Mouse (Mus musculus) liver, postnatal 0 days (tissue): ENCODE data around the gene Tubd1. TPM values are rescaled to one million over a fixed set of nuclear protein-coding genes. Genes with fewer than 3 reads are reported as not detected.

Source experiments
- ATAC-seq: fragments of 200-750 bp; cut with Nextera tagmentation; 2 replicates; pipeline ENCODE4 v1.8.0; 2017; ENCODE audit warnings: mild to moderate bottlenecking, moderate library complexity
- DNase-seq: peaks from one replicate; pipeline ENCODE4 v3.0.0-alpha.2; 2016
- H3K27ac ChIP-seq: fragments of 300-500 bp; sonication (generic); 2 replicates; pipeline ENCODE4 v1.5.1; 2014; ENCODE audit warnings: antibody characterized with exemption, moderate library complexity, mild to moderate bottlenecking, low read depth
- H3K27me3 ChIP-seq: fragments of 300-500 bp; sonication (generic); 2 replicates; pipeline ENCODE4 v1.6.1; 2014; ENCODE audit warnings: low read length, control low read depth, mixed read lengths; ENCODE audit not compliant: insufficient read depth
- H3K36me3 ChIP-seq: fragments of 300-500 bp; sonication (generic); replicated peaks from 2 replicates; pipeline ENCODE4 v1.6.1; 2014; ENCODE audit warnings: mild to moderate bottlenecking, control low read depth, low read length, moderate library complexity, mixed read lengths; ENCODE audit not compliant: insufficient read depth
- H3K4me1 ChIP-seq: fragments of 300-500 bp; sonication (generic); 2 replicates; pipeline ENCODE4 v1.6.1; 2014; ENCODE audit warnings: antibody characterized with exemption, mild to moderate bottlenecking, control low read depth; ENCODE audit not compliant: insufficient read depth
- H3K4me2 ChIP-seq: fragments of 300-500 bp; sonication (generic); 2 replicates; pipeline ENCODE4 v1.6.1; 2014; ENCODE audit warnings: low read depth, mild to moderate bottlenecking, low read length, moderate library complexity, mixed read lengths
- H3K4me3 ChIP-seq: fragments of 300-500 bp; sonication (generic); 2 replicates; pipeline ENCODE4 v1.5.1; 2014; ENCODE audit warnings: low read depth, low read length
- H3K9ac ChIP-seq: fragments of 300-500 bp; sonication (generic); replicated peaks from 2 replicates; pipeline ENCODE4 v1.6.1; 2014; ENCODE audit warnings: mild to moderate bottlenecking, moderate library complexity
- H3K9me3 ChIP-seq: fragments of 300-500 bp; sonication (generic); 2 replicates; pipeline ENCODE4 v1.6.1; 2016; ENCODE audit warnings: mild to moderate bottlenecking, control low read depth, low read length, mixed read lengths
- CTCF ChIP-seq: sonication (generic); IDR thresholded peaks from 2 replicates; pipeline ENCODE4 v1.5.1; 2016; ENCODE audit warnings: antibody characterized with exemption, low read depth
- EP300 ChIP-seq: IDR thresholded peaks from 2 replicates; pipeline ENCODE4 v1.6.1; 2016; ENCODE audit warnings: antibody characterized with exemption, low read depth, mild to moderate bottlenecking
- WGBS: fragments of 180-500 bp; shearing (Covaris S2); extraction: QIAGEN DNeasy Blood & Tissue Kit; methylation state at CpG from one replicate; pipeline ENCODE4 v1.1.7; 2014; ENCODE audit not compliant: insufficient replicate concordance; 5-methylcytosine and 5-hydroxymethylcytosine counted together
- polyA plus RNA-seq: library from polyadenylated mRNA; unstranded; fragments of >200 nt; fragmentation: Nextera tagmentation; extraction: Ambion mirVana; gene quantifications from 2 replicates; pipeline ENCODE4 v1.2.1, GENCODE M21; 2015

Gene Tubd1
- polyA plus RNA-seq, 1 experiment from 2014 or later, result 4.4 TPM

- no peak for TF ChIP-seq CTCF
- no peak for TF ChIP-seq EP300
- H3K4me3 ChIP-seq, result peak overlapping the region; percentile 98
- DNase-seq, result no peak
- no peak for ATAC-seq
- 65% methylated on average over 8 of the region's 8 CpGs for WGBS
- H3K27ac ChIP-seq, result peak overlapping the region; percentile 95
- peak overlapping the region; percentile 80 for H3K4me2 ChIP-seq
- H3K9ac ChIP-seq, result peak overlapping the region; percentile 98
- no peaks in the 10 kb centered on the region for H3K9me3 ChIP-seq
- no peaks in the 10 kb centered on the region for H3K27me3 ChIP-seq
- peaks cover 5% of the 10 kb centered on the region; the same call in 1 of the 2 replicates for H3K36me3 ChIP-seq
- peaks cover 19% of the 10 kb centered on the region for H3K4me1 ChIP-seq
Observed at GRCm38 (mm10) chr11:86545556-86545955, 765 bp downstream of the Tubd1 start.

GRCm38 (mm10) chr11:86547412-86547811, 2.6 kb downstream of the Tubd1 start:
- H3K4me2 ChIP-seq, result no peak overlapping the region
- H3K9ac ChIP-seq, result no peak overlapping the region
- no peaks in the 10 kb centered on the region for H3K27me3 ChIP-seq
- TF ChIP-seq CTCF, result peak; percentile 46
- no peak for TF ChIP-seq EP300
- no peaks in the 10 kb centered on the region for H3K9me3 ChIP-seq
- H3K27ac ChIP-seq, result no peak overlapping the region
- no peak for ATAC-seq
- peaks cover 16% of the 10 kb centered on the region for H3K4me1 ChIP-seq
- 100% methylated on average over 1 of the region's 1 CpGs for WGBS
- H3K36me3 ChIP-seq, result peaks cover 7% of the 10 kb centered on the region; the same call in 1 of the 2 replicates
- no peak for DNase-seq
- no peak overlapping the region for H3K4me3 ChIP-seq

GRCm38 (mm10) chr11:86553525-86553924, 8.7 kb downstream of the Tubd1 start:
- Histone ChIP-seq H3K4me3 (no peak overlapping the region), H3K27ac (no peak overlapping the region), H3K9ac (no peak overlapping the region), H3K36me3 (peaks cover 23% of the 10 kb centered on the region), H3K9me3 (no peaks in the 10 kb centered on the region), H3K27me3 (no peaks in the 10 kb centered on the region), H3K4me1 (no peaks in the 10 kb centered on the region), H3K4me2 (no peak overlapping the region)
- DNase-seq, result no peak
- no peak for ATAC-seq
- TF ChIP-seq EP300, result no peak
- TF ChIP-seq CTCF, result no peak
- 91% methylated on average over 6 of the region's 6 CpGs for WGBS

- WGBS, result 74% methylated on average over 4 of the region's 4 CpGs
- Histone ChIP-seq H3K4me1 (no peaks in the 10 kb centered on the region), H3K9ac (no peak overlapping the region), H3K9me3 (no peaks in the 10 kb centered on the region), H3K4me3 (no peak overlapping the region), H3K36me3 (peaks cover 33% of the 10 kb centered on the region), H3K4me2 (no peak overlapping the region), H3K27ac (no peak overlapping the region), H3K27me3 (no peaks in the 10 kb centered on the region)
- TF ChIP-seq EP300, result no peak
- no peak for TF ChIP-seq CTCF
- ATAC-seq (no peak), DNase-seq (no peak)
Observed at GRCm38 (mm10) chr11:86558258-86558657, 13.5 kb downstream of the Tubd1 start.

GRCm38 (mm10) chr11:86568425-86568824, 23.6 kb downstream of the Tubd1 start:
- H3K9me3 ChIP-seq, result no peaks in the 10 kb centered on the region
- no peak overlapping the region for H3K4me3 ChIP-seq
- ATAC-seq (peak; percentile 75), DNase-seq (no peak)
- H3K36me3 ChIP-seq, result no peaks in the 10 kb centered on the region
- no peak overlapping the region for H3K9ac ChIP-seq
- H3K4me2 ChIP-seq, result no peak overlapping the region
- peaks cover 5% of the 10 kb centered on the region; the same call in 1 of the 2 replicates for H3K4me1 ChIP-seq
- no peaks in the 10 kb centered on the region for H3K27me3 ChIP-seq
- H3K27ac ChIP-seq, result no peak overlapping the region
- 50% methylated on average over 3 of the region's 3 CpGs for WGBS
- TF ChIP-seq EP300, result no peak
- peak; percentile 81 for TF ChIP-seq CTCF

GRCm38 (mm10) chr11:86570261-86570746, 25.5 kb downstream of the Tubd1 start:
- H3K4me2 ChIP-seq, result no peak overlapping the region
- H3K4me1 ChIP-seq, result peaks cover 5% of the 10 kb centered on the region; the same call in 1 of the 2 replicates
- H3K9me3 ChIP-seq, result no peaks in the 10 kb centered on the region
- H3K4me3 ChIP-seq, result no peak overlapping the region
- H3K27ac ChIP-seq, result no peak overlapping the region
- ATAC-seq (no peak), DNase-seq (no peak)
- no peaks in the 10 kb centered on the region for H3K27me3 ChIP-seq
- no peaks in the 10 kb centered on the region for H3K36me3 ChIP-seq
- no peak for TF ChIP-seq EP300
- no peak for TF ChIP-seq CTCF
- WGBS, result 69% methylated on average over 9 of the region's 9 CpGs
- no peak overlapping the region for H3K9ac ChIP-seq
